Mouse (Mus musculus): ENCODE results near the gene Gm49486. TPM values are rescaled to one million over a fixed set of nuclear protein-coding genes. Genes with fewer than 3 reads are reported as not detected.
A peak's percentile ranks its signal among the peaks of the same experiment; 100 is the strongest.

Gene Gm49486
- polyA plus RNA-seq, 1 experiment: 0.08 TPM

- Histone ChIP-seq H3K4me3 (ENCODE audit: low read depth, low read length) (no peak overlapping the region), H3K36me3 (ENCODE audit: control insufficient read depth, insufficient read depth, low read length) (peaks cover 53% of the 10 kb centered on the region), H3K27ac (ENCODE audit: insufficient read depth, low read depth, low read length) (no peak overlapping the region), H3K27me3 (ENCODE audit: control insufficient read depth, insufficient read depth, low read length) (0 out of 2 replicates have a peak, but pooled peaks cover 2% of the 10 kb centered on the region), H3K4me1 (ENCODE audit: control insufficient read depth, insufficient read depth, insufficient read length, low read length) (peaks cover 16% of the 10 kb centered on the region)
- TF ChIP-seq POLR2A (IDR thresholded peaks at IDR 0.05; ENCODE audit: low read depth, low read length): no peak
- no peak for TF ChIP-seq CTCF (IDR thresholded peaks at IDR 0.05; ENCODE audit: extremely low read depth, insufficient read length, insufficient replicate concordance, low read depth, low read length)
- 42% methylated on average over 17 of the region's 17 CpGs for WGBS
Observed at GRCm38 (mm10) chr15:79258521-79258920, 29.3 kb downstream of the Gm49486 start.

GRCm38 (mm10) chr15:79261095-79261725 lies 32.0 kb downstream of the Gm49486 start:
- no peak overlapping the region for H3K27ac ChIP-seq (ENCODE audit: insufficient read depth, low read depth, low read length)
- H3K4me3 ChIP-seq (ENCODE audit: low read depth, low read length): peak overlapping the region; percentile 48
- no peak for TF ChIP-seq POLR2A (IDR thresholded peaks at IDR 0.05; ENCODE audit: low read depth, low read length)
- no peaks in the 10 kb centered on the region for H3K27me3 ChIP-seq (ENCODE audit: control insufficient read depth, insufficient read depth, low read length)
- H3K36me3 ChIP-seq (ENCODE audit: control insufficient read depth, insufficient read depth, low read length): peaks cover 75% of the 10 kb centered on the region
- 60% methylated on average over 61 of the region's 62 CpGs for WGBS
- peaks cover 16% of the 10 kb centered on the region for H3K4me1 ChIP-seq (ENCODE audit: control insufficient read depth, insufficient read depth, insufficient read length, low read length)

- Histone ChIP-seq H3K4me3 (ENCODE audit: low read depth, low read length) (peak overlapping the region; percentile 0; the same call in 1 of the 2 replicates), H3K36me3 (ENCODE audit: control insufficient read depth, insufficient read depth, low read length) (peaks cover 79% of the 10 kb centered on the region), H3K27me3 (ENCODE audit: control insufficient read depth, insufficient read depth, low read length) (no peaks in the 10 kb centered on the region), H3K4me1 (ENCODE audit: control insufficient read depth, insufficient read depth, insufficient read length, low read length) (peaks cover 16% of the 10 kb centered on the region), H3K27ac (ENCODE audit: insufficient read depth, low read depth, low read length) (no peak overlapping the region)
- WGBS: 61% methylated on average over 28 of the region's 28 CpGs
- no peak for TF ChIP-seq POLR2A (IDR thresholded peaks at IDR 0.05; ENCODE audit: low read depth, low read length)
- no peak for TF ChIP-seq CTCF (IDR thresholded peaks at IDR 0.05; ENCODE audit: extremely low read depth, insufficient read length, insufficient replicate concordance, low read depth, low read length)
Observed at GRCm38 (mm10) chr15:79261757-79262156, 32.6 kb downstream of the Gm49486 start.

- Histone ChIP-seq H3K36me3 (ENCODE audit: control insufficient read depth, insufficient read depth, low read length) (peaks cover 84% of the 10 kb centered on the region), H3K4me1 (ENCODE audit: control insufficient read depth, insufficient read depth, insufficient read length, low read length) (peaks cover 16% of the 10 kb centered on the region), H3K4me3 (ENCODE audit: low read depth, low read length) (no peak overlapping the region), H3K27ac (ENCODE audit: insufficient read depth, low read depth, low read length) (no peak overlapping the region), H3K27me3 (ENCODE audit: control insufficient read depth, insufficient read depth, low read length) (no peaks in the 10 kb centered on the region)
- TF ChIP-seq CTCF (IDR thresholded peaks at IDR 0.05; ENCODE audit: extremely low read depth, insufficient read length, insufficient replicate concordance, low read depth, low read length) (peak; percentile 37; the same call in 1 of the 2 replicates), POLR2A (IDR thresholded peaks at IDR 0.05; ENCODE audit: low read depth, low read length) (no peak)
- WGBS: 69% methylated on average over 13 of the region's 13 CpGs
Observed at GRCm38 (mm10) chr15:79262375-79262774, 33.2 kb downstream of the Gm49486 start.

- H3K27me3 ChIP-seq (ENCODE audit: control insufficient read depth, insufficient read depth, low read length): no peaks in the 10 kb centered on the region
Observed at GRCm38 (mm10) chr15:79262786-79263309, 33.7 kb downstream of the Gm49486 start.

GRCm38 (mm10) chr15:79263726-79264125 lies 34.5 kb downstream of the Gm49486 start:
- H3K27ac ChIP-seq (ENCODE audit: insufficient read depth, low read depth, low read length): no peak overlapping the region
- 93% methylated on average over 6 of the region's 6 CpGs for WGBS
- H3K27me3 ChIP-seq (ENCODE audit: control insufficient read depth, insufficient read depth, low read length): no peaks in the 10 kb centered on the region
- H3K4me3 ChIP-seq (ENCODE audit: low read depth, low read length): no peak overlapping the region
- H3K36me3 ChIP-seq (ENCODE audit: control insufficient read depth, insufficient read depth, low read length): peaks cover 88% of the 10 kb centered on the region
- TF ChIP-seq POLR2A (IDR thresholded peaks at IDR 0.05; ENCODE audit: low read depth, low read length): no peak
- no peak for TF ChIP-seq CTCF (IDR thresholded peaks at IDR 0.05; ENCODE audit: extremely low read depth, insufficient read length, insufficient replicate concordance, low read depth, low read length)
- peaks cover 16% of the 10 kb centered on the region for H3K4me1 ChIP-seq (ENCODE audit: control insufficient read depth, insufficient read depth, insufficient read length, low read length)

More at GRCm38 (mm10) chr15:79262786-79263309, 33.7 kb downstream of the Gm49486 start:
- Histone ChIP-seq H3K4me3 (ENCODE audit: low read depth, low read length) (no peak overlapping the region), H3K4me1 (ENCODE audit: control insufficient read depth, insufficient read depth, insufficient read length, low read length) (peaks cover 16% of the 10 kb centered on the region), H3K36me3 (ENCODE audit: control insufficient read depth, insufficient read depth, low read length) (peaks cover 88% of the 10 kb centered on the region), H3K27ac (ENCODE audit: insufficient read depth, low read depth, low read length) (no peak overlapping the region)
- 92% methylated on average over 3 of the region's 3 CpGs for WGBS
- TF ChIP-seq POLR2A (IDR thresholded peaks at IDR 0.05; ENCODE audit: low read depth, low read length) (no peak), CTCF (IDR thresholded peaks at IDR 0.05; ENCODE audit: extremely low read depth, insufficient read length, insufficient replicate concordance, low read depth, low read length) (no peak)

GRCm38 (mm10) chr15:79265384-79265783 lies 36.2 kb downstream of the Gm49486 start:
- Histone ChIP-seq H3K36me3 (ENCODE audit: control insufficient read depth, insufficient read depth, low read length) (peaks cover 84% of the 10 kb centered on the region), H3K4me1 (ENCODE audit: control insufficient read depth, insufficient read depth, insufficient read length, low read length) (peaks cover 12% of the 10 kb centered on the region), H3K27me3 (ENCODE audit: control insufficient read depth, insufficient read depth, low read length) (no peaks in the 10 kb centered on the region), H3K27ac (ENCODE audit: insufficient read depth, low read depth, low read length) (no peak overlapping the region), H3K4me3 (ENCODE audit: low read depth, low read length) (no peak overlapping the region)
- TF ChIP-seq POLR2A (IDR thresholded peaks at IDR 0.05; ENCODE audit: low read depth, low read length): no peak
- no peak for TF ChIP-seq CTCF (IDR thresholded peaks at IDR 0.05; ENCODE audit: extremely low read depth, insufficient read length, insufficient replicate concordance, low read depth, low read length)
- 73% methylated on average over 4 of the region's 4 CpGs for WGBS

Measured in small intestine, adult 2 months (tissue).